Mouse (Mus musculus) small intestine, adult 2 months (tissue): ENCODE results near the gene Wdr60.

Experiments used
- CTCF ChIP-seq: fragments of 200-500 bp; IDR thresholded peaks from 2 replicates; pipeline ENCODE4 v1.5.1; 2012; ENCODE audit warnings: low read depth, mild to moderate bottlenecking, control low read depth, inconsistent platforms, low read length, moderate library complexity, mixed read lengths; ENCODE audit not compliant: insufficient replicate concordance, insufficient read length; ENCODE audit errors: extremely low read depth
- POLR2A ChIP-seq: fragments of 200-500 bp; IDR thresholded peaks from 2 replicates; pipeline ENCODE4 v1.6.1; 2012; ENCODE audit warnings: low read depth, mild to moderate bottlenecking, control low read depth, inconsistent platforms, low read length, moderate library complexity

- TF ChIP-seq POLR2A: no peak
- no peak for TF ChIP-seq CTCF
Measured at GRCm38 (mm10) chr12:116306042-116306441, 43.2 kb upstream of the Wdr60 start.
